Mouse (Mus musculus): ENCODE results near the gene Susd6. TPM values are rescaled to one million over a fixed set of nuclear protein-coding genes. Genes with fewer than 3 reads are reported as not detected.

Susd6 gene
- polyA plus RNA-seq (2017; shearing (Covaris generic)) = 19.9 TPM

GRCm38 (mm10) chr12:80789849-80790694 lies at the start of gene Susd6:
Susd6 (plus strand) TSS chr12:80790510.

GRCm38 (mm10) chr12:80760396-80760801 lies 29.9 kb upstream of the Susd6 start, which contains the start of gene Ccdc177:
Ccdc177 (minus strand) TSS chr12:80760687.

Other genes starting within 250 kb of the Susd6 start
- 44.9 TPM for gene Slc39a9, start 146.6 kb upstream of the Susd6 start, polyA plus RNA-seq (2017; shearing (Covaris generic))
- gene Erh, start 146.2 kb upstream of the Susd6 start, polyA plus RNA-seq (2017; shearing (Covaris generic)) = 80.2 TPM
- gene Plekhd1, start 97.9 kb upstream of the Susd6 start, polyA plus RNA-seq (2017; shearing (Covaris generic)) = 0.20 TPM
- not detected for gene Ccdc177, start 29.8 kb upstream of the Susd6 start, polyA plus RNA-seq (2017; shearing (Covaris generic))
- gene Srsf5, start 155.0 kb downstream of the Susd6 start, polyA plus RNA-seq (2017; shearing (Covaris generic)) = 975 TPM
- gene Slc10a1, start 178.2 kb downstream of the Susd6 start, polyA plus RNA-seq (2017; shearing (Covaris generic)) = 0.76 TPM
- gene Smoc1, start 236.3 kb downstream of the Susd6 start, polyA plus RNA-seq (2017; shearing (Covaris generic)) = 0.72 TPM

Data from CD4-positive, CD25-positive, alpha-beta regulatory T cell, adult 9 weeks (primary cell).